Comparison of ENCODE assay signal across 8 mouse cellular contexts in the genomic region with DNA sequence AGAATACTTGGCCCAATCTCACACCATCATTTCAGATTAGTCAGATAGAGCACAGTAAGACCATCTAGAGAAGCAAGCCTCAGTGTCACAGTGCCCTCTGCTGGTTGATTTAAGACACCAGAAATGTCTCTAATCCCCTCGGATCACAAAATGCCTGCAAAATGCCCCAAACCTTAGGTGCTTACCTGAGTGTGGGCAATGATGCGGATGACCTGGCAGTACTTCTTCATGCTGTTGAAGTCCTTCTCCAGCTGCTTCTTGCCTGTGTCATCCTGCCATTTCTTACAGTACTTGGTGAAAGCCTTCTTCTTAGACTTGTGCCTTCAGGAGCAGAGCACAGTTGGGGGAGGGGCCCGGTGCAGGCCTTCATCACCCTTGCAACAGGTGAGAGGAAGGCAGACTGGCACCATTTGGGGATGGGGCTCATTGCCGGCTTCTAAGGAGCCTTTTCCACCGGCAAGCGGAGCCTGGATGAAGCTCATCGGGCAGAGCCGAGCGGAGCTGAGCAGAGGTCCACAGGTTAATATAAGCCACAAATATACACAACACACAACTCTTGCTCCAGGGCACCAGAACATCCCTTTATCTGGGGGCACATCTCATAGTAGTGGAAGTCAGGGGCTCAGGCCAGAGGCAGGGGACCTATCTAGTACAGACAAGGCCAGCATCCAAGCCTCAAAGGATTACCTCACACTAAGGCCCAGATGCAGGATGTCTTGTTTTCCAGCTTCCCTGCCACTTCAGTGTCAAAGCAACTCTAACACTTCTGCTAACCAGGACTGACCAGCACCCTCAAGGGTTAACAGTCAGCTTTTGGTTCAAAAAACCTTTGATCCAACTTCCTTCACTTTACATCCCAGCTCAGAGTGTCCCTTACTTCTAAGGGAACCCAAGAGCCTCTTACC. TPM values are rescaled to one million over a fixed set of nuclear protein-coding genes. Genes with fewer than 3 reads are reported as not detected.
DNase-seq lines count a peak whose midpoint lies in the region; ATAC-seq and TF ChIP-seq lines count a peak whose summit lies in the region.

No protein-coding gene starts in this region.

- ATAC-seq in heart, embryonic 16.5 days (replicated peaks; ENCODE audit: extremely low read depth, insufficient read depth, low FRiP score): no peak

- H3K27ac ChIP-seq in heart, embryonic 16.5 days (ENCODE audit: low read length): no peak overlapping the region
- no peak overlapping the region for H3K27ac ChIP-seq in liver, adult 2 months (replicated peaks; ENCODE audit: insufficient read depth, low read depth, low read length)

- peak overlapping the region; percentile 94 for H3K4me3 ChIP-seq in heart, embryonic 16.5 days (ENCODE audit: low read length)
- no peak overlapping the region for H3K4me3 ChIP-seq in liver, adult 2 months (ENCODE audit: insufficient read depth, low read depth, low read length)

- no peaks in the 10 kb centered on the region for H3K9me3 ChIP-seq in heart, embryonic 16.5 days (replicated peaks; ENCODE audit: control insufficient read depth, low read length)

- no peak for TF ChIP-seq POLR2A in liver, adult 2 months (IDR thresholded peaks at IDR 0.05; ENCODE audit: extremely low read depth, insufficient read depth, low read length)

- peaks cover 39% of the 10 kb centered on the region for H3K4me1 ChIP-seq in heart, embryonic 16.5 days (ENCODE audit: control insufficient read depth, insufficient read depth, low read length)
- H3K4me1 ChIP-seq in liver, adult 2 months (ENCODE audit: control insufficient read depth, insufficient read depth, low read length): peaks cover 10% of the 10 kb centered on the region

- peak; percentile 31 for DNase-seq in right cerebral cortex, postnatal 4 days
- no peak for DNase-seq in right cerebral cortex, postnatal 25 days
- peak; percentile 59 for DNase-seq in cerebellum, adult 18-20 months
- peak; percentile 38 for DNase-seq in liver, adult 2 months (ENCODE audit: extremely low read depth, low read depth, low spot score)
- DNase-seq in retina, postnatal 1 day: peak; percentile 80
- no peak for DNase-seq in gastrocnemius, adult 8-10 months (ENCODE audit: low spot score in 2 of 2)
- no peak for DNase-seq in right cerebral cortex, adult 18-20 months

- peaks cover 51% of the 10 kb centered on the region for H3K36me3 ChIP-seq in heart, embryonic 16.5 days (ENCODE audit: control insufficient read depth, insufficient read depth)
- peaks cover 50% of the 10 kb centered on the region for H3K36me3 ChIP-seq in liver, adult 2 months (ENCODE audit: control insufficient read depth, insufficient read depth, low read length)

- 63% methylated on average over 9 of the region's 9 CpGs for WGBS in heart, embryonic 16.5 days
- WGBS in liver, adult 2 months: 51% methylated on average over 9 of the region's 9 CpGs

- peak overlapping the region; percentile 67 for H3K4me2 ChIP-seq in heart, embryonic 16.5 days (ENCODE audit: low read depth, low read length)

- no peaks in the 10 kb centered on the region for H3K79me2 ChIP-seq in liver, adult 2 months (ENCODE audit: control insufficient read depth, insufficient read depth, low read length)

- TF ChIP-seq CTCF in liver, adult 2 months (IDR thresholded peaks at IDR 0.05; ENCODE audit: low read depth, low read length): 0 out of 2 replicates have a peak, but pooled peaks have one; percentile 10

- H3K9ac ChIP-seq in heart, embryonic 16.5 days (ENCODE audit: low read length): peak overlapping the region; percentile 97
- 0 out of 2 replicates have a peak overlapping the region, but pooled peaks have one; percentile 28 for H3K9ac ChIP-seq in liver, adult 2 months (ENCODE audit: low read depth, low read length)

- no peaks in the 10 kb centered on the region for H3K27me3 ChIP-seq in heart, embryonic 16.5 days (ENCODE audit: control insufficient read depth, insufficient read depth, low read length)
- H3K27me3 ChIP-seq in liver, adult 2 months (ENCODE audit: control insufficient read depth, insufficient read depth, low read length): no peaks in the 10 kb centered on the region

RNA-seq across cellular contexts. Expression of a gene that starts 10.2 kb away (rescaled TPM):
- polyA plus RNA-seq in heart, embryonic 16.5 days (2015; fragmentation: Nextera tagmentation; extraction: Ambion mirVana): 55.4 and 61.2 TPM in 2 replicates
- 0.28 and 0.47 TPM in 2 replicates for total RNA-seq in liver, adult 2 months (2014; rRNA removed)
- polyA plus RNA-seq in liver, adult 2 months (2012; rRNA removed): 1.2 and 1.6 TPM in 2 replicates
- 10 to 100 TPM; 54.5 to 72.8 (median 61.1) TPM for total RNA-seq in gastrocnemius, adult 8-10 months (2022)

RNA-seq across cellular contexts. Expression of a gene that starts 10.7 kb away (rescaled TPM):
- 606 and 610 TPM in 2 replicates for polyA plus RNA-seq in heart, embryonic 16.5 days (2015; fragmentation: Nextera tagmentation; extraction: Ambion mirVana)
- total RNA-seq in liver, adult 2 months (2014; rRNA removed): 399 and 467 TPM in 2 replicates
- 304 and 375 TPM in 2 replicates for polyA plus RNA-seq in liver, adult 2 months (2012; rRNA removed)
- 10 to 100 TPM; 23.1 to 56.7 (median 39.7) TPM for total RNA-seq in gastrocnemius, adult 8-10 months (2022)

RNA-seq across cellular contexts. Expression of a gene that starts 52.0 kb away (rescaled TPM):
- 29.9 and 33.4 TPM in 2 replicates for polyA plus RNA-seq in heart, embryonic 16.5 days (2015; fragmentation: Nextera tagmentation; extraction: Ambion mirVana)
- total RNA-seq in liver, adult 2 months (2014; rRNA removed): 4.1 and 4.3 TPM in 2 replicates
- polyA plus RNA-seq in liver, adult 2 months (2012; rRNA removed): 5.0 and 5.1 TPM in 2 replicates
- total RNA-seq in gastrocnemius, adult 8-10 months (2022): 10 to 100 TPM; 11.5 to 13.6 (median 12.8) TPM

Comparison
In these comparisons a context has a peak if more than half of its experiments do, and no peak if none do; other contexts are left out.
1. DNase-seq: peak in right cerebral cortex, postnatal 4 days (single experiment), cerebellum, adult 18-20 months (2 of 2), liver, adult 2 months (single experiment) and retina, postnatal 1 day (single experiment); none in right cerebral cortex, postnatal 25 days (single experiment), gastrocnemius, adult 8-10 months (0 of 2) and right cerebral cortex, adult 18-20 months (single experiment).
2. RNA of a gene that starts 10.2 kb away (total RNA-seq): 54.5 to 72.8 TPM in gastrocnemius, adult 8-10 months; 0.28 to 0.47 TPM in liver, adult 2 months; every median in the first group is over 10 times any median in the second.